Mouse (Mus musculus): ENCODE data around the gene Xrcc1.

GRCm38 (mm10) chr7:24619671-24620397 lies 73.7 kb downstream of the Xrcc1 start:
- TF ChIP-seq POLR2A (IDR thresholded peaks at IDR 0.05; ENCODE audit: borderline replicate concordance, extremely low read depth, insufficient read depth, insufficient read length, poor library complexity, severe bottlenecking): no peak
- TF ChIP-seq CTCF (IDR thresholded peaks at IDR 0.05; ENCODE audit: borderline replicate concordance, extremely low read depth, insufficient read depth, insufficient read length): no peak

All from brain, embryonic 14.5 days (tissue).